Comparison of ENCODE assay signal across 26 mouse cellular contexts in the genomic region with DNA sequence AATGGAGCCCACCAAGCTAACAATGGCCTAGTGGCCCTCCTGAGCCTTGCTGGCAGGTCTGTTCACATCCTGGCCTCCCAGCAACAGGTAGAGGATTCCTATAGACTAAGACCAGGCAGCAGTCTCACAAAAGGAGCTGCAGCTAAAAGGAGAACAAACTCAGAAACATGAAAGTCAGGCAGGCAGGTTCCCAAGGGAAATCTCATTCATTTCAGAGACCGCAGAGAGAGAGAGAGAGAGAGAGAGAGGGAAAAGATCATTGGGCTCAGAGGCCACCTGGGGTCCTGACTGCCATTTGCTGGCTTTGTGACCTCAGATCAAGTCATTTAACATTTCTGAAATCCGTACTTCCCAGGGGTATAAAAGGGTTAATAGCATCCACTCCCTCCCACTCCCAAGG. TPM values are rescaled to one million over a fixed set of nuclear protein-coding genes. Genes with fewer than 3 reads are reported as not detected.
DNase-seq lines count a peak whose midpoint lies in the region; ATAC-seq lines count a peak whose summit lies in the region.
"Had no signal": no experiment of that assay in that cellular context is flagged by ENCODE, and none has a peak within 500 bp of the region (broad histone marks: within the 10 kb centered on the region; RNA-seq: fewer than 3 reads in every experiment).

No protein-coding gene starts in this region.

- no peak overlapping the region for H3K27ac ChIP-seq in hindbrain, embryonic 10.5 days
- H3K27ac ChIP-seq in hindbrain, embryonic 12.5 days: no peak overlapping the region
- H3K27ac ChIP-seq in midbrain, embryonic 14.5 days (replicated peaks; ENCODE audit: low read depth, low read length): no peak overlapping the region
- H3K27ac ChIP-seq in midbrain, embryonic 11.5 days (ENCODE audit: low read depth, low read length): no peak overlapping the region
- H3K27ac ChIP-seq: embryonic facial prominence, embryonic 10.5 days; embryonic facial prominence, embryonic 13.5 days; forebrain, embryonic 13.5 days; gastrocnemius, adult 2 months; hindbrain, embryonic 15.5 days; intestine, embryonic 15.5 days had no signal

- peaks cover 12% of the 10 kb centered on the region for H3K4me1 ChIP-seq in hindbrain, embryonic 10.5 days (replicated peaks)
- H3K4me1 ChIP-seq in hindbrain, embryonic 12.5 days: 0 out of 2 replicates have a peak, but pooled peaks cover 5% of the 10 kb centered on the region
- H3K4me1 ChIP-seq in midbrain, embryonic 14.5 days (ENCODE audit: control insufficient read depth, insufficient read depth, low read length): no peaks in the 10 kb centered on the region
- H3K4me1 ChIP-seq in midbrain, embryonic 11.5 days (ENCODE audit: control insufficient read depth, insufficient read depth, low read length): no peaks in the 10 kb centered on the region; the same call in 1 of the 2 replicates
- H3K4me1 ChIP-seq: embryonic facial prominence, embryonic 13.5 days; forebrain, embryonic 13.5 days; hindbrain, embryonic 15.5 days; intestine, embryonic 15.5 days had no signal

- H3K4me2 ChIP-seq in hindbrain, embryonic 12.5 days (replicated peaks): no peak overlapping the region
- no peak overlapping the region for H3K4me2 ChIP-seq in midbrain, embryonic 14.5 days (ENCODE audit: low read length)
- no peak overlapping the region for H3K4me2 ChIP-seq in midbrain, embryonic 11.5 days
- H3K4me2 ChIP-seq: embryonic facial prominence, embryonic 13.5 days; forebrain, embryonic 13.5 days; heart, embryonic 11.5 days; hindbrain, embryonic 15.5 days; intestine, embryonic 15.5 days had no signal

- WGBS in hindbrain, embryonic 10.5 days: 19% methylated on average over 2 of the region's 2 CpGs
- 13% methylated on average over 2 of the region's 2 CpGs for WGBS in hindbrain, embryonic 12.5 days
- 4% methylated on average over 2 of the region's 2 CpGs for whole genome bisulfite sequencing in midbrain, embryonic 14.5 days
- 9% methylated on average over 2 of the region's 2 CpGs for WGBS in midbrain, embryonic 11.5 days

- H3K36me3 ChIP-seq in hindbrain, embryonic 10.5 days: no peaks in the 10 kb centered on the region
- H3K36me3 ChIP-seq in hindbrain, embryonic 12.5 days: no peaks in the 10 kb centered on the region
- H3K36me3 ChIP-seq in midbrain, embryonic 14.5 days (ENCODE audit: control insufficient read depth, insufficient read depth, low read length): no peaks in the 10 kb centered on the region
- no peaks in the 10 kb centered on the region for H3K36me3 ChIP-seq in midbrain, embryonic 11.5 days (ENCODE audit: control insufficient read depth, insufficient read depth, low read length)
- H3K36me3 ChIP-seq: embryonic facial prominence, embryonic 10.5 days; embryonic facial prominence, embryonic 13.5 days; G1E; hindbrain, embryonic 15.5 days; intestine, embryonic 15.5 days had no signal

- H3K27me3 ChIP-seq in hindbrain, embryonic 10.5 days (ENCODE audit: insufficient read depth, poor library complexity, severe bottlenecking): no peaks in the 10 kb centered on the region
- no peaks in the 10 kb centered on the region for H3K27me3 ChIP-seq in hindbrain, embryonic 12.5 days
- H3K27me3 ChIP-seq in midbrain, embryonic 14.5 days (ENCODE audit: control insufficient read depth, insufficient read depth, low read length): no peaks in the 10 kb centered on the region
- H3K27me3 ChIP-seq in midbrain, embryonic 11.5 days (ENCODE audit: control insufficient read depth, insufficient read depth, low read length): no peaks in the 10 kb centered on the region
- H3K27me3 ChIP-seq: embryonic facial prominence, embryonic 13.5 days; forebrain, embryonic 13.5 days; hindbrain, embryonic 15.5 days; intestine, embryonic 15.5 days; Patski had no signal

- no peak for ATAC-seq in hindbrain, embryonic 12.5 days (ENCODE audit: low FRiP score)
- ATAC-seq in midbrain, embryonic 14.5 days (ENCODE audit: low FRiP score, low TSS enrichment): no peak
- ATAC-seq in midbrain, embryonic 11.5 days (ENCODE audit: low FRiP score): no peak
- ATAC-seq: forebrain, embryonic 13.5 days; forebrain, postnatal 0 days; intestine, embryonic 15.5 days; Patski had no signal

- DNase-seq in embryo, embryonic 10.5 days (ENCODE audit: low spot score): peak; percentile 8
- no peak for DNase-seq in embryo, embryonic 9.5 days (ENCODE audit: extremely low spot score)
- peak; percentile 8 for DNase-seq in hindbrain, embryonic 10.5 days (ENCODE audit: low spot score)
- DNase-seq in midbrain, embryonic 14.5 days: peak; percentile 19
- DNase-seq in midbrain, embryonic 11.5 days (ENCODE audit: low spot score, missing footprints): no peak
- DNase-seq in urinary bladder, postnatal 14 days (ENCODE audit: low spot score): no peak
- DNase-seq: adrenal gland, postnatal 10 days; adrenal gland, postnatal 36 days; cerebellum, adult 11 months; cerebellum, adult 2 months; cerebellum, adult 9-11 months; cerebellum, postnatal 25 days; forebrain, postnatal 0 days; gastrocnemius, adult 2 months; gastrocnemius, postnatal 14 days; heart, adult 11 months had no signal

- H3K4me3 ChIP-seq in hindbrain, embryonic 10.5 days: no peak overlapping the region
- H3K4me3 ChIP-seq in hindbrain, embryonic 12.5 days: no peak overlapping the region
- no peak overlapping the region for H3K4me3 ChIP-seq in midbrain, embryonic 14.5 days (replicated peaks; ENCODE audit: low read depth, low read length)
- H3K4me3 ChIP-seq in midbrain, embryonic 11.5 days (ENCODE audit: low read depth, low read length): no peak overlapping the region
- H3K4me3 ChIP-seq: embryonic facial prominence, embryonic 10.5 days; embryonic facial prominence, embryonic 13.5 days; erythroblast, embryonic 14.5 days; forebrain, embryonic 13.5 days; gastrocnemius, adult 2 months; hindbrain, embryonic 15.5 days; intestine, embryonic 15.5 days had no signal

- no peaks in the 10 kb centered on the region for H3K9me3 ChIP-seq in hindbrain, embryonic 10.5 days
- H3K9me3 ChIP-seq in hindbrain, embryonic 12.5 days (replicated peaks): no peaks in the 10 kb centered on the region
- no peaks in the 10 kb centered on the region for H3K9me3 ChIP-seq in midbrain, embryonic 14.5 days (ENCODE audit: control insufficient read depth, low read length)
- H3K9me3 ChIP-seq in midbrain, embryonic 11.5 days (ENCODE audit: control insufficient read depth, low read length): no peaks in the 10 kb centered on the region
- H3K9me3 ChIP-seq: embryonic facial prominence, embryonic 10.5 days; embryonic facial prominence, embryonic 13.5 days; forebrain, embryonic 13.5 days; G1E; hindbrain, embryonic 15.5 days; intestine, embryonic 15.5 days had no signal

- H3K9ac ChIP-seq in hindbrain, embryonic 12.5 days: no peak overlapping the region
- no peak overlapping the region for H3K9ac ChIP-seq in midbrain, embryonic 14.5 days (replicated peaks; ENCODE audit: low read length)
- H3K9ac ChIP-seq in midbrain, embryonic 11.5 days (ENCODE audit: low read length): no peak overlapping the region
- H3K9ac ChIP-seq: embryonic facial prominence, embryonic 13.5 days; forebrain, embryonic 13.5 days; forebrain, postnatal 0 days; hindbrain, embryonic 15.5 days; intestine, embryonic 15.5 days had no signal

RNA-seq across cellular contexts. Expression of a gene that starts 38.2 kb away (rescaled TPM):
- polyA plus RNA-seq in hindbrain, embryonic 10.5 days (2016; fragmentation: Nextera tagmentation; extraction: Ambion mirVana): 30.9 and 35.8 TPM in 2 replicates
- 40.5 and 42.6 TPM in 2 replicates for polyA plus RNA-seq in hindbrain, embryonic 12.5 days (2016; fragmentation: Nextera tagmentation; extraction: Ambion mirVana)
- polyA plus RNA-seq in midbrain, embryonic 14.5 days (2014; fragmentation: Nextera tagmentation; extraction: Ambion mirVana): 31.2 and 37.8 TPM in 2 replicates
- 45.1 and 52.0 TPM in 2 replicates for polyA plus RNA-seq in midbrain, embryonic 11.5 days (2014; fragmentation: Nextera tagmentation; extraction: Ambion mirVana)

RNA-seq across cellular contexts. Expression of a gene that starts 38.3 kb away (rescaled TPM):
- polyA plus RNA-seq in hindbrain, embryonic 10.5 days (2016; fragmentation: Nextera tagmentation; extraction: Ambion mirVana): 26.9 and 34.0 TPM in 2 replicates
- 50.1 and 54.0 TPM in 2 replicates for polyA plus RNA-seq in hindbrain, embryonic 12.5 days (2016; fragmentation: Nextera tagmentation; extraction: Ambion mirVana)
- 23.1 and 26.7 TPM in 2 replicates for polyA plus RNA-seq in midbrain, embryonic 14.5 days (2014; fragmentation: Nextera tagmentation; extraction: Ambion mirVana)
- 30.5 and 30.6 TPM in 2 replicates for polyA plus RNA-seq in midbrain, embryonic 11.5 days (2014; fragmentation: Nextera tagmentation; extraction: Ambion mirVana)

Comparison
In these comparisons a context has a peak if more than half of its experiments do, and no peak if none do; other contexts are left out.
1. DNase-seq: peak in embryo, embryonic 10.5 days (single experiment), hindbrain, embryonic 10.5 days (single experiment) and midbrain, embryonic 14.5 days (single experiment); none in embryo, embryonic 9.5 days (single experiment), midbrain, embryonic 11.5 days (single experiment) and urinary bladder, postnatal 14 days (single experiment).